Mouse (Mus musculus): ENCODE results near the gene Rasal1.

GRCm38 (mm10) chr5:120609246-120609775 lies 39.3 kb upstream of the Rasal1 start:
- TF ChIP-seq POLR2A (IDR thresholded peaks at IDR 0.05; ENCODE audit: insufficient read depth, low read depth, low read length), result no peak
- TF ChIP-seq CTCF (IDR thresholded peaks at IDR 0.05), result no peak
- no peak for TF ChIP-seq EP300 (IDR thresholded peaks at IDR 0.05; ENCODE audit: insufficient read depth, low read depth, low read length)

Measured in heart, adult 2 months (tissue).